Mouse (Mus musculus) thymus, postnatal 14 days (tissue): Measurements from ENCODE around the gene Plxnd1.

Experiments
- DNase-seq: peaks from one replicate; pipeline ENCODE4 v3.0.0; 2021

The Plxnd1 gene

GRCm38 (mm10) chr6:115956418-115956921 lies 38.3 kb downstream of the Plxnd1 start:
- DNase-seq = no peak

GRCm38 (mm10) chr6:115955664-115956063 lies 39.1 kb downstream of the Plxnd1 start:
- no peak for DNase-seq

GRCm38 (mm10) chr6:115955169-115955568 lies 39.6 kb downstream of the Plxnd1 start:
- DNase-seq = no peak

- no peak for DNase-seq
Measured at GRCm38 (mm10) chr6:115954506-115955074, 40.2 kb downstream of the Plxnd1 start.

GRCm38 (mm10) chr6:115946389-115946788 lies 48.4 kb downstream of the Plxnd1 start:
- no peak for DNase-seq

GRCm38 (mm10) chr6:115945633-115946032 lies 49.2 kb downstream of the Plxnd1 start:
- no peak for DNase-seq

GRCm38 (mm10) chr6:115944638-115945037 lies 50.2 kb downstream of the Plxnd1 start, which contains the start of gene H1foo:
TSS of gene H1foo (plus strand) at chr6:115944938.
- DNase-seq = no peak

GRCm38 (mm10) chr6:115943498-115944427 lies 51.0 kb downstream of the Plxnd1 start:
- DNase-seq = no peak

GRCm38 (mm10) chr6:115941128-115941527 lies 53.7 kb downstream of the Plxnd1 start:
- peak; percentile 67 for DNase-seq

- no peak for DNase-seq
Measured at GRCm38 (mm10) chr6:115940603-115941002, 54.2 kb downstream of the Plxnd1 start.

- DNase-seq = no peak
Measured at GRCm38 (mm10) chr6:115938798-115939197, 56.0 kb downstream of the Plxnd1 start.

GRCm38 (mm10) chr6:115938011-115938410 lies 56.8 kb downstream of the Plxnd1 start:
- DNase-seq = no peak

- DNase-seq = no peak
Measured at GRCm38 (mm10) chr6:115935544-115935943, 59.3 kb downstream of the Plxnd1 start.

GRCm38 (mm10) chr6:115932391-115932790 lies 62.4 kb downstream of the Plxnd1 start:
- no peak for DNase-seq

GRCm38 (mm10) chr6:115931639-115932038 lies 63.2 kb downstream of the Plxnd1 start, which contains the start of gene Rho:
TSS of gene Rho (plus strand) at chr6:115931748.
- DNase-seq = no peak

- no peak for DNase-seq
Measured at GRCm38 (mm10) chr6:115930018-115930417, 64.8 kb downstream of the Plxnd1 start.

GRCm38 (mm10) chr6:115927292-115928242 lies 67.2 kb downstream of the Plxnd1 start:
- no peak for DNase-seq

GRCm38 (mm10) chr6:115926416-115926815 lies 68.4 kb downstream of the Plxnd1 start:
- no peak for DNase-seq

- no peak for DNase-seq
Measured at GRCm38 (mm10) chr6:115924829-115925228, 70.0 kb downstream of the Plxnd1 start.

- DNase-seq = no peak
Measured at GRCm38 (mm10) chr6:115919876-115920275, 74.9 kb downstream of the Plxnd1 start.

- DNase-seq = no peak
Measured at GRCm38 (mm10) chr6:115918615-115919014, 76.2 kb downstream of the Plxnd1 start.

GRCm38 (mm10) chr6:115916611-115917010 lies 78.2 kb downstream of the Plxnd1 start:
- DNase-seq = no peak
